Mouse (Mus musculus): Measurements from ENCODE around the gene Prkce. TPM values are rescaled to one million over a fixed set of nuclear protein-coding genes. Genes with fewer than 3 reads are reported as not detected.

The Prkce gene
- total and polyA plus RNA-seq, 2 experiments from 2014 or later = 50.8 to 55.8 TPM

DNA sequence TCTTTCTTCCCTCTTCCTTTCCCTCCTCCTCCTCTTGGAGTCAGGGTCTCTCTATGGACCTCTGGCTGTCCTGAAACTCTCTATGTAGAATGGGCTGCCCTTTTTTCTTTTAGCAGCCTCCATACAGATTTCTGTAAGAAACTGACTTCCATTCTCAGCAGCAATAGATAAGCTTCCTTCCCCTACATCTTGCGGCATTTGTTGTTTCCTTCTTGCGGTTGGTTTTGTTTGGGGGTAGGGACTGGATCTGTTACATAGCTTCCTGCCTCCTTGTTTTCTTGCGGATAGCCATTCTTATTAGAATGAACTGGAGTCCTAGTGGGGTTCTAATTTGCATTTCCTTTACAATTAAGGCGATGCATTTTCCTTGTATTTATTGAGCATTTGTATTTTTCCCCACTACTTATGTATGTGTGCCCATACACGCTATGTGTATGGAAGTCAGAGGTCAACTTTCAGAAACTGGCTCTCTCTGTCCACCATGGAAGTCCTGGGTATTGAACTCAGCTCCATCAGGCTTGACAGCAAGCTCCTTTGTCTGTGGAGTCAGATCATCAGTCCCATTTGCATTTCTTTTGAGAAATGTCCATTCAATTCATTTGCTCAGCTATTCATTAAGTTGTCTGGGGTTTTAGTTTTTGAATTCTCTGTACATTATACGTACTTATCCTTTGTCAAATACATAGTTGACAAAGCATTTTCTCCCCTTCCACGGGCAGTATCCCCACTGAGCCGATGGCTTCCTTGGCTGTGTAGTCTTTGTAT is 500.4 kb downstream of the Prkce start:
- no peak for TF ChIP-seq CTCF (IDR thresholded peaks at IDR 0.05; ENCODE audit: low read depth)
- Histone ChIP-seq H3K4me1 (ENCODE audit: insufficient read depth, low read length) (no peaks in the 10 kb centered on the region), H3K27ac (no peak overlapping the region), H3K9ac (replicated peaks; ENCODE audit: low read length) (no peak overlapping the region), H3K4me2 (ENCODE audit: low read depth, low read length) (no peak overlapping the region), H3K27me3 (ENCODE audit: insufficient read depth, low read length) (no peaks in the 10 kb centered on the region), H3K36me3 (ENCODE audit: insufficient read depth, low read length) (no peaks in the 10 kb centered on the region), H3K9me3 (ENCODE audit: low read length) (no peaks in the 10 kb centered on the region), H3K4me3 (ENCODE audit: low read length) (no peak overlapping the region)
- ATAC-seq = no peak
- 47% methylated on average over 8 of the region's 8 CpGs for WGBS
- no peak for DNase-seq (ENCODE audit: low spot score)

DNA sequence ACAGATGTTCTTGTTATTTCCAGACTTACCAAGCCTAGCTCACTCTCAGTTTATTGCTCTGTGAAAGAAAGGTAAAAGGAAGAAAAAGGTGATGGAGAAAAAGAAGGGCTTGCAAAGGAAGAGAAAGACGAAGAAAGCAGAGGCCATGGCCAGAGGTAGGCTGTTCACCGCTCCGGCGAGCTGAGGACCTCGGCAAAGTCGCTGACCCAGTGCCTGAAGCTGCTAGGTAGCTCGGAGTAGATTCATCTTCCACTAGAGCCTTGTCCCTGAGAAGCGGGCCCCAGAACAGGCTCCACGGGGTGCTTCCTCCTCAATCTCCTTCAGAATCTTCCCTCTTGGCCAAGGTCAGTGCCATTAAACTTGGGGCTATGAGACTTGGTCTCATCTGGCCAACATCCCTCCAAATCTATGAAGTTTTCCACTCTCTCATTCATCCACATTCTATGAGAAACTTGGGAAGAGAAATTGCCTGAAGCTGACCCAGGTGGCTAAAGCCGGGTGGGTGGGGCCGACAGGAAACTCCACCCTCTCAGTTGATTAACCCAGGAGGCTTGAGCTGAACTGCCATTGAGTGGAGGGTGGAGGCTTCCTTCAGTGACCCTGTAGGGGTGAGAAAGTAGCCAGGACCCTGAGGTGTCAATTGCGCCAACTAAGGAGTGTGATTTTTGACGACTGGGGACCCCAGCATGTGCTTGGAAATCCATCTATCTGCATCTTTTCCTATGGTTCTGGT is 502.2 kb downstream of the Prkce start:
- no peaks in the 10 kb centered on the region for H3K9me3 ChIP-seq (ENCODE audit: low read length)
- H3K27ac ChIP-seq = no peak overlapping the region
- WGBS = 92% methylated on average over 13 of the region's 13 CpGs

DNA sequence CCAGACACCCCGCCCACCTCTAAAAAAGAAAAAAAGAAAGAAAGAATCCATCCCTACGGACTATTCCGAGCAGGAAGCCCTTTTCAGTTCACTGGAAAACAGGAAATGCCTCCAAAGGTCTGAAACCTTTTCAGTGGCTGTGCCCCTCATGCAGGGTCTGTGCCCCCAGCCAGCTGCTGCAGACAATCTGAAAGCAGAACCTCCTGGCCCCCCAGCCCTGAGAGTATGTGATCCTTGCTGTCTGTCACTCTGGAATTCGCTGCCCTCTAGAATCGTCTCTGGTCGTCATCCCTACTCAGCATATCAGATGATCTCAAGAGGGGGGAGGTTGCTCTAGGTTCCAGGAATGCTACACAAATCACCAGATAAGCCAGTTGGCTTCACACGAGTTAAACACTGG is 503.1 kb downstream of the Prkce start:
- 54% methylated on average over 7 of the region's 7 CpGs for WGBS
- Histone ChIP-seq H3K27ac (no peak overlapping the region), H3K36me3 (ENCODE audit: insufficient read depth, low read length) (no peaks in the 10 kb centered on the region), H3K9me3 (ENCODE audit: low read length) (no peaks in the 10 kb centered on the region), H3K4me2 (ENCODE audit: low read depth, low read length) (no peak overlapping the region), H3K4me1 (ENCODE audit: insufficient read depth, low read length) (no peaks in the 10 kb centered on the region), H3K9ac (replicated peaks; ENCODE audit: low read length) (no peak overlapping the region), H3K27me3 (ENCODE audit: insufficient read depth, low read length) (no peaks in the 10 kb centered on the region), H3K4me3 (ENCODE audit: low read length) (no peak overlapping the region)
- no peak for ATAC-seq
- no peak for DNase-seq (ENCODE audit: low spot score)
- no peak for TF ChIP-seq CTCF (IDR thresholded peaks at IDR 0.05; ENCODE audit: low read depth)

More for the DNA sequence above, 502.2 kb downstream of the Prkce start:
- DNase-seq (ENCODE audit: low spot score) = no peak
- H3K27me3 ChIP-seq (ENCODE audit: insufficient read depth, low read length) = no peaks in the 10 kb centered on the region
- no peak for TF ChIP-seq CTCF (IDR thresholded peaks at IDR 0.05; ENCODE audit: low read depth)
- H3K4me1 ChIP-seq (ENCODE audit: insufficient read depth, low read length) = no peaks in the 10 kb centered on the region
- no peak overlapping the region for H3K4me2 ChIP-seq (ENCODE audit: low read depth, low read length)
- ATAC-seq = no peak
- no peak overlapping the region for H3K4me3 ChIP-seq (ENCODE audit: low read length)
- no peak overlapping the region for H3K9ac ChIP-seq (replicated peaks; ENCODE audit: low read length)
- no peaks in the 10 kb centered on the region for H3K36me3 ChIP-seq (ENCODE audit: insufficient read depth, low read length)

DNA sequence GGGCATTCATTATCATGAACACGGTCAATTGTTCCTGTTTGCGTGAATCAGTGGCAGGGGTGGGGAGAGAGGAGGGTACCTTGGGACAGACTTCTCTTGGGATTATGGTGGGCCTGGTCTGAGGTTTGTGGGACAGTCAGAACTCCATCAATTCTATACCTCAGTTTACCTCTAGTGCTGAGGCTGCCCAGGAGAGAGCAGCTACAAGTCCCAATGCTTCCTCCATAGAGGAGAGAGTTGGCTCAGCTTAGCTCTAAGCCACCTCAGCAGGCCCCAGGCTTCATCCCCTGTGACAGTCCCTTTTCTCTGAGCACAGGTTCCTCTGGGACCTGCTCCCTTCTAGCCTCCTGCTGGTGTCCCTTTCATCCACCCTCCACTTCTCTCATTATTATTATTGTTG is 507.4 kb downstream of the Prkce start:
- no peak overlapping the region for H3K4me3 ChIP-seq (ENCODE audit: low read length)
- WGBS = 62% methylated on average over 2 of the region's 2 CpGs
- DNase-seq (ENCODE audit: low spot score) (no peak), ATAC-seq (no peak)
- H3K4me2 ChIP-seq (ENCODE audit: low read depth, low read length) = no peak overlapping the region
- H3K9me3 ChIP-seq (ENCODE audit: low read length) = no peaks in the 10 kb centered on the region
- no peaks in the 10 kb centered on the region for H3K27me3 ChIP-seq (ENCODE audit: insufficient read depth, low read length)
- no peaks in the 10 kb centered on the region for H3K36me3 ChIP-seq (ENCODE audit: insufficient read depth, low read length)
- H3K27ac ChIP-seq = no peak overlapping the region
- no peak overlapping the region for H3K9ac ChIP-seq (replicated peaks; ENCODE audit: low read length)
- TF ChIP-seq CTCF (IDR thresholded peaks at IDR 0.05; ENCODE audit: low read depth) = no peak
- H3K4me1 ChIP-seq (ENCODE audit: insufficient read depth, low read length) = no peaks in the 10 kb centered on the region

DNA sequence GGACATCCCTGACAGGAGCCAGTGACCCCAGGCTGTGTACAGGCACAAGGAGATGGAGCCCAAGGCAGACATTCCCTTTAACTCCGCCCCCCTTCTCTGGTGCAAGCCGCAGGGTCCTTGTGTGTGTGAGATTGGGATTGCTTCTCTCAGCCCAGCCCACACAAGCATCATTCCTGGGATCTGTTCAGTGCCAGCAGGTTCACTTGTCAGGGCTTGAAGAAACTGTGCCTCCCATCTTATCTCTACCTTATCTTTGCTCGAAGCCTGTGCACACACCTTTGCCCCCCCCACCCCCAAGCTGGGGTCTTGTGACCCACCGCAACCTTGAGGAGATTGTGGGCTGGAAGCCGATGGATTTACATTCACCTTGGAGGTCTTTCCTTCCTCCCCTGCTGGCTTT is 508.8 kb downstream of the Prkce start:
- Histone ChIP-seq H3K4me2 (ENCODE audit: low read depth, low read length) (no peak overlapping the region), H3K4me1 (ENCODE audit: insufficient read depth, low read length) (no peaks in the 10 kb centered on the region), H3K9me3 (ENCODE audit: low read length) (no peaks in the 10 kb centered on the region), H3K27ac (no peak overlapping the region), H3K9ac (replicated peaks; ENCODE audit: low read length) (no peak overlapping the region), H3K4me3 (ENCODE audit: low read length) (no peak overlapping the region), H3K36me3 (ENCODE audit: insufficient read depth, low read length) (no peaks in the 10 kb centered on the region), H3K27me3 (ENCODE audit: insufficient read depth, low read length) (no peaks in the 10 kb centered on the region)
- no peak for TF ChIP-seq CTCF (IDR thresholded peaks at IDR 0.05; ENCODE audit: low read depth)
- DNase-seq (ENCODE audit: low spot score) (no peak), ATAC-seq (no peak)
- WGBS = 88% methylated on average over 5 of the region's 5 CpGs

DNA sequence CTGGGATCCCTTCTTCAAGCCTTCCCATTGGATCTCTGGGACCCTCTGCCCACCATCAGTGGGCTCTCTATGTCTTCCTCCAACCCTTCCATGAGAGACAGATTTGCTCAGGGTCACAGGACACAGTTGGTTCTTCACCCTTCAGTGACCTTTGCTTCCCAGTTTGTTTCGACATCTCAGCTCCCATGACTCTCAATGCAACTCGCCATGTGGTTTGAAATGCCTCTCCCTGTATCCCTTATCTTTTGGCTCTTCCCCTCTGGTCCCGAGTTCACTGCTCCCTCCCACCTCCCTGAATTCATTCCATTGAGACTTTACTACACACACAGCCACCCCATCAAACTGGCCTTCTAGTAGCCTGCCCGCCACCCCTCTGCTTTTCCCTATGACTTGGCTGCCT is 509.3 kb downstream of the Prkce start:
- H3K27me3 ChIP-seq (ENCODE audit: insufficient read depth, low read length) = no peaks in the 10 kb centered on the region
- no peaks in the 10 kb centered on the region for H3K36me3 ChIP-seq (ENCODE audit: insufficient read depth, low read length)
- H3K4me1 ChIP-seq (ENCODE audit: insufficient read depth, low read length) = no peaks in the 10 kb centered on the region
- 74% methylated on average over 4 of the region's 4 CpGs for WGBS
- H3K4me3 ChIP-seq (ENCODE audit: low read length) = no peak overlapping the region
- no peak for ATAC-seq
- TF ChIP-seq CTCF (IDR thresholded peaks at IDR 0.05; ENCODE audit: low read depth) = no peak
- DNase-seq (ENCODE audit: low spot score) = no peak
- no peaks in the 10 kb centered on the region for H3K9me3 ChIP-seq (ENCODE audit: low read length)
- H3K9ac ChIP-seq (replicated peaks; ENCODE audit: low read length) = no peak overlapping the region
- no peak overlapping the region for H3K27ac ChIP-seq
- no peak overlapping the region for H3K4me2 ChIP-seq (ENCODE audit: low read depth, low read length)

DNA sequence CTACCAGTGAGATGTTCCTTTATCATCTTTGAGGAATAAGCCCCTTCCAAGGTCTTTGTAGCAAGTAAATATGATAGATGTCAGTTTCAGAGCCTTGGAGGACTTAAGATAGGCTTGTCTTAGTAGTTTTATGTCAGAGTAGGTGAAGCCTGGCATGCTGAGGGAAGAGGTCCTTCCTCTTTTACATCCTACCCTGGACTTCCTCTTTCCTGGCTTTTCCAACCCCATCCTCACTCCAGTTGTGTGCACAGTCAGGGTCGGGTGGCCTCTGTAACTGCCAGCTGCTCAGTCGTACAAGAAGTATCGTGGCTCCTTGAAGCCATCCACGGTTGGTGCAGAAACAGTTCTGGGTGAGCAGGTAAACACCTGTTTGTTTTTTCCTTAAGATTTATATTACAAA is 517.7 kb downstream of the Prkce start:
- Histone ChIP-seq H3K9me3 (ENCODE audit: low read length) (no peaks in the 10 kb centered on the region), H3K27ac (no peak overlapping the region), H3K27me3 (ENCODE audit: insufficient read depth, low read length) (no peaks in the 10 kb centered on the region), H3K4me1 (ENCODE audit: insufficient read depth, low read length) (no peaks in the 10 kb centered on the region), H3K4me3 (ENCODE audit: low read length) (no peak overlapping the region), H3K36me3 (ENCODE audit: insufficient read depth, low read length) (no peaks in the 10 kb centered on the region), H3K4me2 (ENCODE audit: low read depth, low read length) (no peak overlapping the region), H3K9ac (replicated peaks; ENCODE audit: low read length) (no peak overlapping the region)
- 89% methylated on average over 4 of the region's 4 CpGs for WGBS
- TF ChIP-seq CTCF (IDR thresholded peaks at IDR 0.05; ENCODE audit: low read depth) = no peak
- ATAC-seq (no peak), DNase-seq (ENCODE audit: low spot score) (no peak)
